8 mouse cellular contexts compared by ENCODE assay signal in genomic region chr13:43304018-43304431, GRCm38 (mm10). TPM values are rescaled to one million over a fixed set of nuclear protein-coding genes. Genes with fewer than 3 reads are reported as not detected.
DNase-seq lines count a peak whose midpoint lies in the region; ATAC-seq lines count a peak whose summit lies in the region.

Gfod1 (minus strand) TSS chr13:43304172.

- ATAC-seq in intestine, embryonic 14.5 days (replicated peaks; ENCODE audit: low FRiP score, low TSS enrichment, low read depth): peak; percentile 94

- H3K9me3 ChIP-seq in intestine, embryonic 14.5 days (ENCODE audit: control insufficient read depth, low read length): no peaks in the 10 kb centered on the region

- peaks cover 12% of the 10 kb centered on the region for H3K4me1 ChIP-seq in intestine, embryonic 14.5 days (replicated peaks; ENCODE audit: control insufficient read depth, insufficient read depth, low read length)

- peak within 1 kb of the TSS; percentile 64 for H3K27ac ChIP-seq in intestine, embryonic 14.5 days (ENCODE audit: low read depth)

- peak within 1 kb of the TSS; percentile 63 for H3K4me3 ChIP-seq in intestine, embryonic 14.5 days (ENCODE audit: low read depth, low read length)

- intact Hi-C loops in left cerebral cortex, postnatal 14 days (cut with DNase I): loop anchor here (2.0 to 5.0 kb wide), 5 partner anchors 42 to 117 kb away; partner anchors contain the start of genes Nol7 and Sirt5

- under 1% methylated on average over 46 of the region's 53 CpGs for WGBS in intestine, embryonic 14.5 days

- peak within 1 kb of the TSS; percentile 41 for H3K9ac ChIP-seq in intestine, embryonic 14.5 days (ENCODE audit: low read length)

- H3K36me3 ChIP-seq in intestine, embryonic 14.5 days (ENCODE audit: control insufficient read depth, insufficient read depth, low read length): no peaks in the 10 kb centered on the region

- H3K27me3 ChIP-seq in intestine, embryonic 14.5 days (replicated peaks; ENCODE audit: control insufficient read depth, insufficient read depth, low read length): peaks cover 31% of the 10 kb centered on the region

- DNase-seq in adipocyte (ENCODE audit: low spot score): peak; percentile 92
- peak; percentile 96 for DNase-seq in embryo, embryonic 10.5 days (ENCODE audit: low spot score)
- peak; percentile 98 for DNase-seq in gastrocnemius, postnatal 25 days
- DNase-seq in intestine, embryonic 14.5 days (ENCODE audit: low spot score): peak; percentile 94
- DNase-seq in left cerebral cortex, postnatal 14 days (ENCODE audit: low spot score in 2 of 2): peak; percentile 94 to 95
- DNase-seq in mesoderm, embryonic 11.5 days (ENCODE audit: low read depth, low spot score): peak; percentile 94
- peak; percentile 93 to 96 for DNase-seq in right cerebral cortex, postnatal 36 days (ENCODE audit: low spot score in 2 of 2)
- DNase-seq in yolk sac, embryonic 10.5 days (ENCODE audit: low spot score): peak; percentile 95

- H3K4me2 ChIP-seq in intestine, embryonic 14.5 days (ENCODE audit: low read length): peak within 1 kb of the TSS; percentile 100

RNA-seq across cellular contexts. Expression of gene Gfod1, which starts in this region (rescaled TPM):
- 1 to 10 TPM; 5.6 to 6.5 TPM for total RNA-seq in gastrocnemius, postnatal 25 days (2021)
- 0.18 and 0.47 TPM in 2 replicates for polyA plus RNA-seq in intestine, embryonic 14.5 days (2014; fragmentation: Nextera tagmentation; extraction: Ambion mirVana)
- total RNA-seq in left cerebral cortex, postnatal 14 days (2021): 10 to 100 TPM; 59.1 to 69.9 TPM

Comparison
In these comparisons a context has a peak if more than half of its experiments do, and no peak if none do; other contexts are left out.
1. Peak in every context shown above with its lines: DNase-seq, ATAC-seq, H3K4me3 ChIP-seq and H3K27ac ChIP-seq.
2. RNA of gene Gfod1 (total RNA-seq): 59.1 to 69.9 TPM in left cerebral cortex, postnatal 14 days; 5.6 to 6.5 TPM in gastrocnemius, postnatal 25 days; every median in the first group is over 4 times any median in the second.
3. Peak in DNase-seq, ATAC-seq, H3K4me3 ChIP-seq, H3K27ac ChIP-seq, H3K9ac ChIP-seq and H3K4me2 ChIP-seq in intestine, embryonic 14.5 days; RNA of the gene not detected or under 1 TPM.